Mouse (Mus musculus): ENCODE data around the gene Gm15080.
"Not testable (repeated sequence)": the region's sequence is repeated elsewhere in the genome, so short reads cannot be mapped to it uniquely, and the experiment has no call there.

Gene Gm15080

DNA sequence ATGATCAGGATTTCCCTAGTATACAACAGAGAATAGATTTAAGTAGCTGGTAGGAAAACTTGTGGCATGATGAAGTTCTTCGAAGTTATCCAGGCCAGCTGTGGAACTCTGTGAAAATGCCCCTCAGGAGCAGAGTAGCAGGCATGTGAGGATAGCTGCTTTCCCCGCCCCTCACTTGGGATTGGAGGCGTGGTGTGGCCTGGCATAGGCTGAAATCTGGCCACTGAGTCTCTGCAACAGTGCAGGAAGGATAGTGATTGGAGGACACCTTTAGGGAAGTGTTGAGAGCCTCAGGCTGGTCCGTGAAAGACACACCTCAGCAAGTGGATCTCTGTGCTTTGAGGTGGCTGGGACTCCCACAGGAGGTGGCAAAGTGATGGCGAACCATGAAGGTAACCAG, at the start of gene Gm15080:
Gene Gm15080 (plus strand): TSS at position 301 of the 400 bp plus-strand sequence.
- CTCF ChIA-PET: not testable (repeated sequence)
